Mouse (Mus musculus): ENCODE results near the gene Natd1.
A peak's percentile ranks its signal among the peaks of the same experiment; 100 is the strongest.
"Not testable (repeated sequence)": the region's sequence is repeated elsewhere in the genome, so short reads cannot be mapped to it uniquely, and the experiment has no call there.

Natd1 gene

DNA sequence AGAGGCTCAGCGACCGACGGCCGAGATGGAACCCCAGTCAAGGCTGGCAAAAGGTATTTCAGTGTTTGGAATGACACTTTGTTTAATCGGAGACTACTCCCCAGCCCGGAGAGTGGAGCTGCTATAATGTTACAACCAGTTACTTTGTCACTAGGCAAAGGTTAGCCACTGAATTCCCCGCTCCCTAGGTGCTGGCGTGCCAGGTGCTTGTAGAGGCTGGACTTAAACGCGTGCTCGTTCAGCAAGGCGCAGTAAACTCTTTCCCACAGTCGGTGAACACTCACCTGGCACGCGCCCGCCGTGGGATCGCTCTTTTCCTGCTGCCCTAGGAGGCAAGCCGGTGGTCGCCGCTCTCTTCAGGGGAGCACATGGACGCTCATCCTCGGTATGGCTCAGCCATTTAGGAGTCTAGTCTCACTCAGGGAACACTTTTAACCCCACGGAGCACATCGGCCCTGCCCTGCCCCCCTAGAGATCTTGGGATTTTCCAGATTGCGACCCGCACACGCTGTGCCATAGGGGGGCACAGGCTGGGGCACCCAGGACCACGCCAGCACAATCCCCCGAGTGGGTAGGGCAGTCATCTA, 16.8 kb upstream of the Natd1 start:
- DNase-seq: peak; percentile 40

DNA sequence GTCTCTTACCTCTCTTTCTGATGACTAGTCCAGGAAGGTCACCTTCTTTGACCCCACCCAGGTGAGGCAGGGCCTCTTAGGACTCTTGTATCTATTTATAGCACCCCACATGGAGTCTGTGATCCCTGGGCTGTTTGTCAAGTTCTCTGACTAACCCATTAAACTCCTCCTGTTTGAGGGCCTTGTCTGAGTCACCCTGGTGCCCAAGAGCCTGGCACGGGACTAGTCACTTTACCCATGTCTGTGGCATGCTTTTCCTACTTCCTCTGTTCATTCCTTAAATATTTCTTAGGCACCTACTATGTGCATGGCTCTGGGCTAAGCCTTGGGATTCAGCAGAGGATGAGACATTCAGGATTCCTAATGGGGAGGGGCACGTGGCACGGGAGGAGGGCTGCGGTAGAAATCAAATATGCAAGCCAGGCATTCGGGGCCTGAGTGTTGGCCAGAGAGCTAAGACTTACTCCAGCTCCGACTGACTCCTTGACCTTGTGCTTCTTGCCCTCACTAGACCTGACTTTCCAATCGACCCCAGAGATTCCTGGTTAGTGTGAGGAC, 16.3 kb upstream of the Natd1 start:
- no peak for DNase-seq

DNA sequence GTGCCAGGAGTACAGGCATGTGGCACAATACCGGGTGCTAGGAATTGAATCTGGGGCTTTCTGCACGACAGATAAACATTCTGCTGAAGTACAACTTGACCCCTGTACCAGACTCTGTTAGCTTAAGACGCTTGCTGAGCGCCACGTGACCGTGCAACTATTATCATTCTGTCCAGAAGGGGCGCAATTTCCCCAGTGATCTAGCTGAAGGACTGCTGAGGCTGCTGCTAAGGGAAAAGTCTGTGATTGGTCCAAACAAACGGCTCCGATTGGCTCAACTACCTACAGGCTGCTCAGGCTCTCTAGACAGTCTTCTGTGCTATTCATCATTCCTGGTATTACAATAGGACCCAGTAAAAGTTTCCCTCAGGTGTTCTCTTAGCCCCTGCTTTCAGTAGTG, 12.7 kb upstream of the Natd1 start:
- peak; percentile 92 for DNase-seq

DNA sequence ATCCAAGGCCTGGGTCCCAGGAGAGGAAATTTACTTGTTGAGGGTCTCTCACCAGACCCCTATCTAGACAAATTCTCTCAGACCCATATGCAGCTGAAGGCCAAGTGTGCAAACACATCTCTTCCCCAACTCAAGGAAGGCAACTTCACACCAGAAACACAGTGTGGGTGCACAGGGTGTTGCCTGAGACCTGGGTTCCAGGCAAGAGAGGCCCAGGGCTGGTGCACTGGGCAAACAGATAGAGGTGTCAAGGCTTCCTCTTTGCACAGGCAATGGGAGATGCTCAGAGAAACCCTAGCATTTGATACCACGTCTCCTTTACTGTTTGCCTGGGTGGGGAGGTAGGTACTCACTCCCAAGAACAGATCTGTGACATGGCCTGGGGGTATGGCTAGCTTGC, 10.4 kb upstream of the Natd1 start:
- DNase-seq: peak; percentile 68

DNA sequence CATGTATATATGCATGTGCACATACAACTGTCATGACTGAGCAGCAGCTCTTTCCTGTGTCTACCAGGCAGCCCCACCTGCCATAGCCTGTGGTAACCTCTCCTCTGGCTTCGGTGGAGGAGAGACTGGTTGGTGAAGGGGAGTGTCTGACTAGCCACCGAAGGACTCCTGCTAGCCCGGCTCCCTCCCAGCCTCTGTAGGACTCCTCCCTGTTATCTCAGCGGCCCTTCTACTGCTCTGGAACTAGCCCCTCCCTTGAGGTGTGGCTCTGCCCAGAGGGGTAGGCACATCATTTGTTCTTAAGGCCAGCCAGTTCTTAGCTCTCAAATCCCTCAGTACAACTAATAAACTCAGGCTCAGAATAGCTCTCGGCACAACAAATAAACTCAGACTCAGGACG, 9.9 kb upstream of the Natd1 start:
- peak; percentile 92 for DNase-seq

DNA sequence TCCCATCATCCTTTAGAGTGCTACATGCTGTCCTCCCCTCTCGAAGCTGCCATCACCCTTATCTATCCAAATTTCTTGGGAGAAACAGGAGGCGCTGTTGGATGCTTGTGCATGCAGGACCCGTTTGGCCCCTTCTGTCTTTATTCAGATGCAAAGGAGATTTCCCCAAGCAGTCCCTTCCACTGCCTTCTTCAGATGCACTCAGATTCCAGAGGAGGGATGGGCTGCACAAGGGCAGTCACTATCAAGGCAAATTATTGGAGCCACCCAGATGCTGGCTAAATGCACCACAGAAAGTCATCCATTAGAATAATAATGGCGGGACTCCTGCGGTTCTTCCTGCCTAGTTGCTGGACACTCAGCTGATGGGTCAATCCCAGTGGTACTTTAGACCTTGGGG, 8.4 kb upstream of the Natd1 start:
- DNase-seq: no peak

DNA sequence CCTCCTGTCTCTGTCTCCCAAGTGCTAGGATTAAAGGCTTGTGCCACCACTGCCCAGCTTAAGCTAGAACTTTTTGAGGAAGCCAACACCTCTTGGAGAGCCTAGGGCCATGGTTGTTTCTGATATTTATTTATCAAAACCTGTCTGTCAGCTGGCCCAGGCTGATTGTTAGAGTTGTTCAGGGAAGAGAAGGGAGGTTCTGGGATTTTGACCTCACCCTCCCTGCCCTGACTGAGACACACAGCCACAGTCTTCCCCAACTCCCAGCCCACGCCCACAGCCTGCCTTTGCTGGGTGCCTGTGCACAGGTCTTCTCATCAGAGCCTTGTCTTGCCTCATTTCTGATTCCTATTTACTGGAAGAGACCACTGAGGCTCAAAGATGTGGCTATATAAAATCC, 7.6 kb upstream of the Natd1 start:
- DNase-seq: peak; percentile 85

DNA sequence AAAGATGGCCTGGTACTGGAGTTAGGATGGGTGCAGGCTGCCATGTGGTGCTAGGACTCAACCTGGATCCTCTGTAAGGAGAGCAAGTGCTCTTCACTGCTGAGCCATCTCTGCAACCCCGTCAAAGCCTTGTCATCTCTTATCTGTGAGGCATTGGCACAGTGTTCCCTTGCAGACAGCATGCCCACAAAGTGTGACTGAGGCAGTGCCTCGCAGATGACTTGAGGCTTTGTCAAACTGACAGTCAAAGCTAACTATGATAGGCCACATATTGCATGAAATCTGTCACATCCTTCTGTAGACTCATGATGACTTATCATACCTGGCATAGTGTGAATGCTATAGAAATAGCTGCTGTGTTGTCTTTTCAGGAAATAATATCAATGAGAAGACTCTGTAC, 5.5 kb upstream of the Natd1 start:
- peak; percentile 52 for DNase-seq

DNA sequence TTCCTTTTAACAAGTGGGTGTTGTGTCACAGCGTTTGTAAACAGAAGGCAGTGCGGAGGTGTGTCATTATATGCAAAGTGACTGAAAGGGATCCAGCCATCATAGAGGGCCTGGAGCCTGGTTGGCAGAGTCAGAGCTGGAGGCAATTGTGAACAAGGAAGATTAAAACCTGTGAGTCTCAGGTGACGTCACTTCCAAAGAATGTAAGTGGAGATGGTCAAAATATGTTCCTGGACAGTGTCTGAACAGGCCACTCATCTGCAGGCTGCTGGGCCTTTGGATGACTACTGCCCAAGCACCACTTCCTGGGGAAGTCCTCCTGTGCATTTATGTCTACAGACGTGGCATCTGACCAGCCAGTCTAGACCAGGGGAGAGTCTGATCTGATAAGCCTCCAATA, 651 bp upstream of the Natd1 start:
- no peak for DNase-seq

DNA sequence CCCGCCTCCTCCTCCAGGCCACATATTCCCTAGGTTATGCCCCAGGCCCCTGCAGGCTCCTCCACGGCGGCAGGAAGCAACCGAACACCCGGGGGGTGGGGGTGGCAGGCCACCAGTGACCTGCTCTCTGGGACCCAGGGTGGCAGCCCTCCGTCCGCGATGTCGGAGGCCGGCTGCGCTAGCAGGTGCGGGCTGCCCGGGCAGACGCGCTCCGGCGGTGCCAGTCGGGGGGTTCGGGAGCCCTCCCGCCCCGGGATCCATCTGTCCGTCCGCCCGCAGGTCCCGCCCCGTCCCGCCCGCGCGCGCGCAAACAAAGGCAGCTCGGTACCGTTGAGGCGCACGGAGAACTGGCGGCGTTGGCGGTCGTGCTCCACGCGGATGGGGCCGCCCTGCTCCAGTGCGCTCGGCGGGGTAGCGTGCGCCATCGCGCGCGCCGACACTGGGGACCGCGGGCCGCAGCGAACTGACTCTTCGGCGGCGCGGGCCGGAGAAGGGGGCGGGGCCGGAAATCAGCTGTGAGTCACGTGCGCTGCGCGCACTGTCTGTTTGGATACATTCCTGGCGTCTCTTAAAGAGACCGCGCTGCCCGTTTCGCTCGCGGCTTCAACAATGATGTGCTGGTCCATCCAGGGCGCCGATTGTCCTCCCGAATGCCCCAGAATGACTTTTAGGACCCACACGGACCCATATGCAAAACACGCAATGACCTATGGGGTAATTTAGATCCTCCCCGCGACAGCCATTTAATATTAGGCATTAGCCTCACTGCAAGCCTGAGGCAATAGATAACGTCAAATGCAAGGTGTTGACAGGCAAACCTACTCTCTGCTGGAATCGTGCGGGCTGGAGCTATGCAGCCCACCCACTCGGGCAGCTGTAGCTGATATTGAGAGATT, 1.0 kb downstream of the Natd1 start:
- DNase-seq: peak; percentile 93

DNA sequence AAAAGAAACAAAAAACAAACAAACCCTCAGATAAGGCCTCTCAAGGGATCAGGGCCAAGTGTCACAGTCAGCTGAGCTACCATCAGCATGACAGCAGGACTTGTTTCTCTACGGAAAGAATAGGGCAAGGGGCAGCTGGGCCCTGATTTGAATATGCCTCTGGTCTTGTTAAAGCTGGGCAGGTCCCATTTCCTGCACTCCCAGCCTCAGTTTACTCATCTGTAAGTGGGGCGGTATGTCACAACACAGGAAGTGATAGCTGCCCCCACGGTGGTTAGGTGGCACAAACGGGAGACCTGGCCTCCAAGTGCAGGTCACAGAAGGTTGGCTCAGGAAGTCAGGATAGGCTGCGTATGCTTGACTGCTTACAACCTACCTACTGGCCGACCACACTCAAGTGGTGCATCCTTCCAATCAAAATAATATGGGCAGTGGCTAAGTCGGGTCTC, 2.0 kb downstream of the Natd1 start:
- no peak for DNase-seq

DNA sequence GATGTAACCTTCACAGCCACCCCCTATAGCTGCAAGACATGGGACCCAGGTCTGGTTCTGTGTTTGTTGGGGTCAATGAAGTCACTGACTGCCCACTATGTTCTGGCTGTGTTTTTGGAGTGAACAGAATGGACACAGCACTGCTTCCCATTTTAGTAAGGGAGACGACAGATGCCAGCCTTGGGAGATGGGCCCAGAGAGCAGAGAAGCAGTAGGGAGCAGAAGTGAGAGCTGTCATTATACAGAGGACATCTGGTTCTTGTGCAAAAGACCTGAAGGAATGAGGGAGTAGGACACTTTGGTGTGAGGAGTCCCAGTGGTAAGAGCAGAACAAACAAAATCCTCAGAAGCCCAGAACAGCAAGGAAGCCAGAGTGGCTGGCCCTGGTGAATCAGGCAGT, 4.9 kb downstream of the Natd1 start:
- DNase-seq: no peak

DNA sequence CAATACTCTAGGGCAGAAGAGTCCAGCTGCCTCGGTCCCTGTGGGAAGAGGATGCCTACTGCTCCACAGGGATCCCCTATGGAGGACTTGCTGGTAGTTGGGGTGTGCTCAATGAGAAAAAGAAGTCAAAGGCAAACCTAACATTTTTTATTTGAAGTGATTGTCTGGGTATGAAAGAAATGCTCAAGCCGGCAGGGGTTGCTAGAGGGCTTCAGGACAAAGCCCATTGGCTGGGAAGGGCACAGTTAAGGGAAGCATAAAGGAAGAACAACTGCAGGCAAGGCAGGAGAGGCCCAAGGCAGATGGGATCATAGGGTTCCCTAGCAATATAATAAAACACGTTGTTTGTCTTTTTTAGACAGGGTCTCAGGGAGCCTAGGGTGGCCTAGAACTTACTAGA, 6.5 kb downstream of the Natd1 start:
- DNase-seq: no peak

DNA sequence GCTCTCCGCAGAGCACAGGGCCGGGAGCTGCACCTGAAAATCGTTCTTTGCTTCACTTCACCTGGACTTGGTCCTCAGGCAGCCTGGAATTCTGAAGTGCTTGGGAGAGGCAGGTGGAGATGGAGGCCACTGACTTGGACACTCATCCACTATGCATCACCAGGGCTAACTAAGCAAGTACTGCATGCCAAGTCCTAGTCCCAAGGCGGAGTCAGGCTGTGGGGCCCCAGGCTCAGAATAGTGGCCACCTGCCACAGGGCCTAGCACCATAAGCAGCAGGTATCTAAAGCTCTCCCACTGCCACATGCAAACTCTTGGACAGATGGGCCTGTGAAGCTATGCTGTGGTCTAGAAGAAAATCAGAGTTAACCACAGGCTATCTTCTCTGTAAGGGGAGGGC, 8.1 kb downstream of the Natd1 start:
- DNase-seq: no peak

DNA sequence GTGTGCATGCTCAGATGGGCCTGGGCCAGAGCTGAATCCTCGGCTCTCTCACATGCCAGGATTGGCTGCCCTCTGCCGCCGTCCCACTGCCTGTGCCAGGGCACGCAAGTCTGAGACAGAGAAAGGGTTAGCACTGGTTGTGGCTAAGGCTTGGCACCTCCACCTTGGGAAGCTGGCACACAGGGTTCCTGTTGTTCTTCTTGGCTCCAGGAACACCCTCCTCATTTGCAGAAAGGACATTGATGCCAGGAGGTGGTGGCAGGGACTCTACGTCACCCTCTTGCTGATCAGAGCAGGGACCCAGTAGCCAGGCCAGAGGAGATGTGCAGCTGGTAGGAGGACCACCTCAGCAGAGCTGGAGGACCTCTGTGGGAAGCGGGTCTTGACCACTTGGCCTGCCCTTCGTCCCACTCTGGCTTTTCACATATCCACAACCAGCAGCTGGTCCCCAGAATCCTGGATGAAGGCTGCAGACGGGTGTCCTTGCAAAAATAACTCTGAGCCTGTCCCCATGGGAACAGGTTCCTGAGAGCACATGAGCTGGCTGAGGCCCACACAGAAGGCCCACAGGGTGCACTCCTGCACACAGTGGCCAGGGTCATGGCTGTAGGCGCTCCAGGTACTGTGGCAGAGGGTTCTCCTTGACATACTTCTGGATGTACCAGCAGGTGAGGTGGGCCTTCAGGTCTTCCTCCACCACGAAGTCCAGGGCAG, 9.0 kb downstream of the Natd1 start:
- no peak for DNase-seq

DNA sequence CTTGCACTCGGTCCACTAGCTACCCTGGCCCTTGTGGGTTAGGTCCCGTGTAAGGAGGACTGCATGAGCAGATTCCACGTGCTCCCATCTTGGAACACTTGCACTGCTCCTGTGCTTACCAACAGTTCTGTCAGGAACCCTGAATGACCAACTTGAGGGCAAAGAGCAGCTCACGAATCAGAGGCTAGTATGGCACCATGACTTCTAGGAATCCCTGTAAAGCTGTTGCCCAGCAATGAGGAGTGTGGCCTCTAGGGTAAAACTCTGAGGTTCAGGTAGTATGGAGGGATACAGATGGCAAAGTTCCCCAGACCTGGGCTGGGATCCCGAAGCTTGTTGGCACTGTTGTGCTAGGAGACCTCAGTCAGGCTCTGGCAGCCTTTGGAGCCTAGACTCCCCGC, 10.9 kb downstream of the Natd1 start:
- no peak for DNase-seq

DNA sequence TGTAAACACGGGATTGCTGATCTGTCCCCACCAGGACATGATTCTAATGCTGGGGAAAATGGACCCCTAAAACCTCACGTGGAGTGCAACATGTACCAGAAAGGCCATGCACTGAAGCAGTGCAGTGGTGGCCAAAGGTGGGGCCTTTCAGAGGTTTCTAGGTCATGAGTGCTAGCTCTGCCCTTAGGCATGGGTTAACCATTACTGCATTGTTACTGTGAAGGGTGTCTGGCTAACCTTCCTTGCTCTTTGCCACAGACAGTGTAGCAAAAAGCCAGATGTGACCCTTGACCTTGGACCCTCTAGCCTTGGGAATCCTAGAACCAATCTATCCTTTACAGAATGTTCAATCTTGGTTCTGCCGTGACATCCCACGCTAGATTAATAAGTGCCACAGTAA, 12.1 kb downstream of the Natd1 start:
- DNase-seq: no peak

DNA sequence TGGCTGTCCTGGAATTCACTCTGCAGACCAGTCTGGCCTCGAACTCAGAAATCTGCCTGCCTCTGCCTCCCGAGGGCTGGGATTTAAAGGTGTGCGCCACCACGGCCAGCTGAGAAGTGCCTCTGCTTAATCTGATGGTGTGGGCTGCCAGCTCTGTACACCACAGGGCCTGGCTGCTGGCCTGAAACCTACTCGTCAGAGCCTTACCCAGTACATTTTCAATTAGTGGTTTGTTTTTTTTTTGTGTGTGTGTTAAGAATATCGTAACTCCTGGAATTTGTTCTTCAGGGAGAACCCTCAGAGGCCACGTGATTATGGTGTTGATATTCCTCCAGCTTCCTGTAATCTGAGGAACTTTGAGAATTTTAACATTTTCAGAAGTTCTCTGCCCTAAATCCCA, 12.5 kb downstream of the Natd1 start:
- DNase-seq: no peak

DNA sequence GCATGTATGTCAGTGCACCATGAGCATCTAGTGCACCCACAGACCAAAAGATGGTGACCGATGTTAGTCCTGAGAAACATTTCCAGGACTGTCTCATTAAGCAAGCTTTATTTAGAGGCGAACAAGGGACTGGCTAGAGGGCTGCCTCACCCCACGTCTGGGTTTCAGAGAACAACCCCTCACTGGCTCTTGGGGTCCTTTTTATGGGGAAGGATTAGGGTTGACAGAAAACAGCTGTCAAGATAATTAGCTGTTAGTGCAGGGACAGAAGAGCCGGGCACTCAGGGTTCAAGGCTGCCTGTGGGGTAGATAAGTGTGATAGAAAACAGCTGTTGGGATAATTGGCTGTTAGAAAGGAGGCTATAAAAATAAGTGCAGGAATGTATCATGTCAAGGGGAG, 18.6 kb downstream of the Natd1 start:
- DNase-seq: no peak

DNA sequence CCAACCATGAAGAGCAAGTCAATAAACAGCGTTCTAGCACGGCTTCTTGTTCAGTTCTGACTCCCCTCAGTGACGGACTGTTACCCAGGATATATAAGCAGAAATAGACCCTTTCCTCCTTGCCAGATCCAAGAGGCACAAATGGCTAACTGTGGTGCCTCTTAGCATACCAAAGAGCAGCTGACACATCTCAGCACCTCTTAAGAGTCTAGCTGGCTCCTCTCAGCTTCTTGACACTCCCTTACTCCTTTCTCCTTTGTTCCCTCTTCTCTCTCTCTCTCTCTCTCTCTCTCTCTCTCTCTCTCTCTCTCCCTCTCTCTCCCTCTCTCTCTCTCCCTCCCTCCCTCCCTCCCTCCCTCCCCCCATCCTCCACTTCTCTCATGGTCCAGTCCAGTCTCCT, 23.8 kb downstream of the Natd1 start:
- DNase-seq: no peak

DNA sequence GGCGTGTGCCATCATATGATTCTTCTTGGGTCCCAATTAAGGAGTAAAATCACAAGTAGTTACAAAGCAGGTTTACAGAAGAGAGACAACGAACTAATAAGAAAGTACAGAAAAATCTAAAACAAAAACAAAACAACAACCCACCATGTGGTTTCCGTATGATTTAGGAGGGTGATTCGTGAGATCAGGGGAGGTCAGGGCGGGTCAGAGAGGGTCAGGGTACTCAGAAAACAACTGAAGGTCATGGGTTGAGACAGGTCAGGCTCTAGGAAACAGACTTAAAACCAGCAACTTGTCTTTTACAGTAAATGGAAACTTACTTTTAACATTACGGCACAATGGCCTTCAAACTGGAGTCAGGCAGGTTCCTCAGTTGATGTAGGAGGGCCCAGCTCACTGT, 24.3 kb downstream of the Natd1 start:
- no peak for DNase-seq

DNA sequence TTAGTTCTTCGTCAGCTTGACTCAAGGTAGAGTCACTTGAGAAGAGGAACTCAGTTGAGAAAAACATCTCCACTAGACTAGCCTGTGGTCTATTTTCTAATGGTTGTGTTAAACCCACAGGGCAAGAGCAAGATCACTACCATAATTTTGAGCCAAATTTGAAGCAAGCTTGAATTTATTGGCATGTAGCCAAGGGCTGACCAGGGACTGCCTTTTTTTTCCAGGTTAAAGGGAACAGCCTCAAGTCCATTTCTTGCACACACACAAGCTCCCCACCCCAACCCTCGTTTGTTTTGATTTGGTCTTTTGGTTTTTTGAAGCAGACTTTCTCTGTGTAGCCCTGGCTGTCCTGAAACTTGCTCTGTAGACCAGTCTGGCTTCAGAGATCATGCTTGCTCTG, 24.7 kb downstream of the Natd1 start:
- no peak for DNase-seq

DNA sequence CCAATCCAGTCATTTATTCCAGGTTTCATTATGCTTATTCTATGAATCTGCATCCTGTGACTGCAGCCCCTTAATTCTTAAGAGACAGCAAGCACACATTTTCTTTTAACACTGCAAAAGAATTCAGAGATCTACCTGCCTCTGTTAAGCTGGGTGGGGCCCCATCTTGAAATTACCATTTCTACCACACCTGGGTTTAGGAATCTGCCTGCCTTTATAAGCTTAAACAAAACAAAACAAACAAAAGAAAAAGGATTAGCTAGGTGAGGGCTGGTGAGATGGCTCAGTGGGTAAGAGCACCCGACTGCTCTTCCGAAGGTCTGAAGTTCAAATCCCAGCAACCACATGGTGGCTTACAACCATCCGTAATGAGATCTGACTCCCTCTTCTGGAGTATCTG, 27.6 kb downstream of the Natd1 start:
- DNase-seq: not testable (repeated sequence)

DNA sequence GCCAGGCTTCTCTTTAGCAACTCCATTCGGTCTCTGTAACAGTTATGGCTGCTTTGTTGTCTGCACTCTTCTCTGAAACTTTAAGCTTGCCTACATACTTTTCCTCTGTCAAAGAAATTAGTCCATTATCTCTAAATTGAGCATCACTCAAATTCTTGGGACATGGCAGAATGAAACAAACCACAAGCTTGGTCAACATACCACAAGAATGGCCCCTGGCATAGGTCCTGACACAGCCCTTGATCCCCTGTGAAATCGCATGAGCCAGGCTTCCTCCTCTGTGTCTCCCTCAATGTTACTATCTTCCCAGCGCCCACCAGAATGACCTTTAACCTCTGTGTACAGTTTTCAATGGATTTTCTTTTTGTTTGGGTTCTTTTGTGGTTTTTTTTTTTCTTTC, 32.2 kb downstream of the Natd1 start:
- DNase-seq: no peak

Data from liver (tissue).